Comparison of ENCODE assay signal across 8 mouse cellular contexts in the genomic region with DNA sequence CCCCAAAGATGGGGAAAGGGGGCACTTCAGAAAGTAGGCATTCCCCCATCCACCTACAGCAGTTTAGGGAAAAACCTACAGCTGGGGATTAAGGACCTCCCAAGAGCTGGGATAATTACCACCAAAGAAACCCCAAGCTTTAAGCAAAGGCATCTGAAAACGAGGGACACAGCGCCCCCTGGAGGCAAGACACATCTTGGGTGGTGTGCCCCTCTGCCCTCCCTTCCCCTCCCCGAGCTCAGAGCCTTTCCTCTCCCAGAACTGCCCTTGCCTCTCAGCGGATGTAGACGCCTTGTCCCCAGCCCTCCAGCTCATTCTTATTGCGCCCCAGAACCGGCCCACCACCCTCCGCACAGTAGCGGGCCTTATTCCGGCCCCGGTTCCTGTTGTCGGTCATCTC. TPM values are rescaled to one million over a fixed set of nuclear protein-coding genes. Genes with fewer than 3 reads are reported as not detected.
DNase-seq lines count a peak whose midpoint lies in the region; ATAC-seq lines count a peak whose summit lies in the region.

No protein-coding gene starts in this region.

- 5% methylated on average over 12 of the region's 12 CpGs for WGBS in midbrain, embryonic 11.5 days
- 9% methylated on average over 12 of the region's 12 CpGs for WGBS in midbrain, embryonic 15.5 days
- WGBS in forebrain, embryonic 15.5 days: 12% methylated on average over 12 of the region's 12 CpGs
- 15% methylated on average over 12 of the region's 12 CpGs for WGBS in intestine, embryonic 14.5 days
- 6% methylated on average over 12 of the region's 12 CpGs for WGBS in liver, embryonic 15.5 days (ENCODE audit: insufficient replicate concordance)
- WGBS in neural tube, embryonic 15.5 days: 15% methylated on average over 12 of the region's 12 CpGs

- H3K9ac ChIP-seq in midbrain, embryonic 11.5 days (ENCODE audit: low read length): no peak overlapping the region
- H3K9ac ChIP-seq in midbrain, embryonic 15.5 days: no peak overlapping the region
- H3K9ac ChIP-seq in forebrain, embryonic 15.5 days (replicated peaks): no peak overlapping the region
- no peak overlapping the region for H3K9ac ChIP-seq in intestine, embryonic 14.5 days (ENCODE audit: low read length)
- no peak overlapping the region for H3K9ac ChIP-seq in liver, embryonic 15.5 days
- no peak overlapping the region; the same call in 1 of the 2 replicates for H3K9ac ChIP-seq in neural tube, embryonic 15.5 days (replicated peaks)

- peak; percentile 25; the same call in 1 of the 2 replicates for ATAC-seq in midbrain, embryonic 11.5 days (ENCODE audit: low FRiP score)
- no peak for ATAC-seq in midbrain, embryonic 15.5 days (replicated peaks)
- ATAC-seq in forebrain, embryonic 15.5 days (replicated peaks): no peak
- no peak for ATAC-seq in intestine, embryonic 14.5 days (replicated peaks; ENCODE audit: low FRiP score, low TSS enrichment, low read depth)
- no peak for ATAC-seq in liver, embryonic 15.5 days (ENCODE audit: insufficient read depth)
- no peak for ATAC-seq in neural tube, embryonic 15.5 days (ENCODE audit: low FRiP score)

- DNase-seq in midbrain, embryonic 11.5 days (ENCODE audit: low spot score, missing footprints): peak; percentile 98
- DNase-seq in c-Kit-positive CD71-positive TER-119-negative erythroid progenitor cells, embryonic 14.5 days (ENCODE audit: low read depth): peak; percentile 65
- peak; percentile 89 for DNase-seq in intestine, embryonic 14.5 days (ENCODE audit: low spot score)
- peak; percentile 98 for DNase-seq in thymus, postnatal 14 days

- H3K4me3 ChIP-seq in midbrain, embryonic 11.5 days (ENCODE audit: low read depth, low read length): 0 out of 2 replicates have a peak overlapping the region, but pooled peaks have one; percentile 0
- H3K4me3 ChIP-seq in midbrain, embryonic 15.5 days: no peak overlapping the region
- no peak overlapping the region for H3K4me3 ChIP-seq in forebrain, embryonic 15.5 days
- H3K4me3 ChIP-seq in intestine, embryonic 14.5 days (ENCODE audit: low read depth, low read length): no peak overlapping the region; the same call in 1 of the 2 replicates
- H3K4me3 ChIP-seq in liver, embryonic 15.5 days (replicated peaks): peak overlapping the region; percentile 26
- no peak overlapping the region for H3K4me3 ChIP-seq in neural tube, embryonic 15.5 days (replicated peaks)

- H3K36me3 ChIP-seq in midbrain, embryonic 11.5 days (ENCODE audit: control insufficient read depth, insufficient read depth, low read length): no peaks in the 10 kb centered on the region
- H3K36me3 ChIP-seq in midbrain, embryonic 15.5 days (replicated peaks): peaks cover 16% of the 10 kb centered on the region
- H3K36me3 ChIP-seq in forebrain, embryonic 15.5 days: peaks cover 35% of the 10 kb centered on the region
- H3K36me3 ChIP-seq in intestine, embryonic 14.5 days (ENCODE audit: control insufficient read depth, insufficient read depth, low read length): peaks cover 20% of the 10 kb centered on the region
- no peaks in the 10 kb centered on the region for H3K36me3 ChIP-seq in liver, embryonic 15.5 days (replicated peaks)
- H3K36me3 ChIP-seq in neural tube, embryonic 15.5 days: peaks cover 40% of the 10 kb centered on the region

- no peaks in the 10 kb centered on the region for H3K9me3 ChIP-seq in midbrain, embryonic 11.5 days (ENCODE audit: control insufficient read depth, low read length)
- no peaks in the 10 kb centered on the region for H3K9me3 ChIP-seq in midbrain, embryonic 15.5 days
- no peaks in the 10 kb centered on the region for H3K9me3 ChIP-seq in forebrain, embryonic 15.5 days
- no peaks in the 10 kb centered on the region for H3K9me3 ChIP-seq in intestine, embryonic 14.5 days (ENCODE audit: control insufficient read depth, low read length)
- no peaks in the 10 kb centered on the region for H3K9me3 ChIP-seq in liver, embryonic 15.5 days (replicated peaks)
- no peaks in the 10 kb centered on the region for H3K9me3 ChIP-seq in neural tube, embryonic 15.5 days (replicated peaks)

- no peak overlapping the region for H3K27ac ChIP-seq in midbrain, embryonic 11.5 days (ENCODE audit: low read depth, low read length)
- H3K27ac ChIP-seq in midbrain, embryonic 15.5 days: no peak overlapping the region
- no peak overlapping the region for H3K27ac ChIP-seq in forebrain, embryonic 15.5 days (replicated peaks)
- H3K27ac ChIP-seq in intestine, embryonic 14.5 days (ENCODE audit: low read depth): no peak overlapping the region
- no peak overlapping the region for H3K27ac ChIP-seq in liver, embryonic 15.5 days (replicated peaks)
- H3K27ac ChIP-seq in neural tube, embryonic 15.5 days (replicated peaks): no peak overlapping the region

- peaks cover 10% of the 10 kb centered on the region for H3K4me1 ChIP-seq in midbrain, embryonic 11.5 days (ENCODE audit: control insufficient read depth, insufficient read depth, low read length)
- H3K4me1 ChIP-seq in midbrain, embryonic 15.5 days: peaks cover 9% of the 10 kb centered on the region; the same call in 1 of the 2 replicates
- peaks cover 19% of the 10 kb centered on the region for H3K4me1 ChIP-seq in forebrain, embryonic 15.5 days
- H3K4me1 ChIP-seq in intestine, embryonic 14.5 days (replicated peaks; ENCODE audit: control insufficient read depth, insufficient read depth, low read length): no peaks in the 10 kb centered on the region
- peaks cover 42% of the 10 kb centered on the region for H3K4me1 ChIP-seq in liver, embryonic 15.5 days (replicated peaks)
- H3K4me1 ChIP-seq in neural tube, embryonic 15.5 days: peaks cover 29% of the 10 kb centered on the region

- H3K27me3 ChIP-seq in midbrain, embryonic 11.5 days (ENCODE audit: control insufficient read depth, insufficient read depth, low read length): peaks cover 2% of the 10 kb centered on the region; the same call in 1 of the 2 replicates
- H3K27me3 ChIP-seq in midbrain, embryonic 15.5 days (replicated peaks): no peaks in the 10 kb centered on the region
- H3K27me3 ChIP-seq in forebrain, embryonic 15.5 days: no peaks in the 10 kb centered on the region
- peaks cover 16% of the 10 kb centered on the region; the same call in 1 of the 2 replicates for H3K27me3 ChIP-seq in intestine, embryonic 14.5 days (replicated peaks; ENCODE audit: control insufficient read depth, insufficient read depth, low read length)
- H3K27me3 ChIP-seq in liver, embryonic 15.5 days: peaks cover 62% of the 10 kb centered on the region
- no peaks in the 10 kb centered on the region for H3K27me3 ChIP-seq in neural tube, embryonic 15.5 days (replicated peaks)

- peak overlapping the region; percentile 20 for H3K4me2 ChIP-seq in midbrain, embryonic 11.5 days
- no peak overlapping the region for H3K4me2 ChIP-seq in midbrain, embryonic 15.5 days
- peak overlapping the region; percentile 11; the same call in 1 of the 2 replicates for H3K4me2 ChIP-seq in forebrain, embryonic 15.5 days (replicated peaks)
- H3K4me2 ChIP-seq in intestine, embryonic 14.5 days (ENCODE audit: low read length): peak overlapping the region; percentile 32; the same call in 1 of the 2 replicates
- peak overlapping the region; percentile 57 for H3K4me2 ChIP-seq in liver, embryonic 15.5 days
- H3K4me2 ChIP-seq in neural tube, embryonic 15.5 days: peak overlapping the region; percentile 7; the same call in 1 of the 2 replicates

RNA-seq across cellular contexts. Expression of a gene that starts 6.6 kb away (rescaled TPM):
- 6.7 and 8.9 TPM in 2 replicates for polyA plus RNA-seq in midbrain, embryonic 11.5 days (2014; fragmentation: Nextera tagmentation; extraction: Ambion mirVana)
- 9.5 and 10.8 TPM in 2 replicates for polyA plus RNA-seq in midbrain, embryonic 15.5 days (2015; fragmentation: Nextera tagmentation; extraction: Ambion mirVana)
- polyA plus RNA-seq in forebrain, embryonic 15.5 days (2015; fragmentation: Nextera tagmentation; extraction: Ambion mirVana): 6.9 and 7.0 TPM in 2 replicates
- polyA plus RNA-seq in intestine, embryonic 14.5 days (2014; fragmentation: Nextera tagmentation; extraction: Ambion mirVana): 9.6 and 13.8 TPM in 2 replicates
- 7.4 and 8.3 TPM in 2 replicates for polyA plus RNA-seq in liver, embryonic 15.5 days (2015; fragmentation: Nextera tagmentation; extraction: Ambion mirVana)
- 11.8 and 14.0 TPM in 2 replicates for polyA plus RNA-seq in neural tube, embryonic 15.5 days (2015; fragmentation: Nextera tagmentation; extraction: Ambion mirVana)

RNA-seq across cellular contexts. Expression of a gene that starts 16.4 kb away (rescaled TPM):
- 0.14 TPM in 1 of 2 replicates, not detected in the other for polyA plus RNA-seq in midbrain, embryonic 11.5 days (2014; fragmentation: Nextera tagmentation; extraction: Ambion mirVana)
- 1.7 and 1.8 TPM in 2 replicates for polyA plus RNA-seq in midbrain, embryonic 15.5 days (2015; fragmentation: Nextera tagmentation; extraction: Ambion mirVana)
- 0.65 and 0.89 TPM in 2 replicates for polyA plus RNA-seq in forebrain, embryonic 15.5 days (2015; fragmentation: Nextera tagmentation; extraction: Ambion mirVana)
- polyA plus RNA-seq in intestine, embryonic 14.5 days (2014; fragmentation: Nextera tagmentation; extraction: Ambion mirVana): 0.09 and 0.30 TPM in 2 replicates
- polyA plus RNA-seq in liver, embryonic 15.5 days (2015; fragmentation: Nextera tagmentation; extraction: Ambion mirVana): 0.74 and 0.75 TPM in 2 replicates
- 1.1 and 1.8 TPM in 2 replicates for polyA plus RNA-seq in neural tube, embryonic 15.5 days (2015; fragmentation: Nextera tagmentation; extraction: Ambion mirVana)

RNA-seq across cellular contexts. Expression of a gene that starts 20.2 kb away (rescaled TPM):
- polyA plus RNA-seq in midbrain, embryonic 11.5 days (2014; fragmentation: Nextera tagmentation; extraction: Ambion mirVana): 9.7 and 10.3 TPM in 2 replicates
- 72.0 and 75.2 TPM in 2 replicates for polyA plus RNA-seq in midbrain, embryonic 15.5 days (2015; fragmentation: Nextera tagmentation; extraction: Ambion mirVana)
- polyA plus RNA-seq in forebrain, embryonic 15.5 days (2015; fragmentation: Nextera tagmentation; extraction: Ambion mirVana): 40.7 and 41.5 TPM in 2 replicates
- 7.5 and 8.0 TPM in 2 replicates for polyA plus RNA-seq in intestine, embryonic 14.5 days (2014; fragmentation: Nextera tagmentation; extraction: Ambion mirVana)
- 1.1 and 1.6 TPM in 2 replicates for polyA plus RNA-seq in liver, embryonic 15.5 days (2015; fragmentation: Nextera tagmentation; extraction: Ambion mirVana)
- polyA plus RNA-seq in neural tube, embryonic 15.5 days (2015; fragmentation: Nextera tagmentation; extraction: Ambion mirVana): 50.9 and 63.0 TPM in 2 replicates

RNA-seq across cellular contexts. Expression of a gene that starts 23.9 kb away (rescaled TPM):
- polyA plus RNA-seq in midbrain, embryonic 11.5 days (2014; fragmentation: Nextera tagmentation; extraction: Ambion mirVana): 945 and 991 TPM in 2 replicates
- 622 and 634 TPM in 2 replicates for polyA plus RNA-seq in midbrain, embryonic 15.5 days (2015; fragmentation: Nextera tagmentation; extraction: Ambion mirVana)
- polyA plus RNA-seq in forebrain, embryonic 15.5 days (2015; fragmentation: Nextera tagmentation; extraction: Ambion mirVana): 667 and 700 TPM in 2 replicates
- 1,242 TPM in 2 replicates for polyA plus RNA-seq in intestine, embryonic 14.5 days (2014; fragmentation: Nextera tagmentation; extraction: Ambion mirVana)
- polyA plus RNA-seq in liver, embryonic 15.5 days (2015; fragmentation: Nextera tagmentation; extraction: Ambion mirVana): 535 and 549 TPM in 2 replicates
- polyA plus RNA-seq in neural tube, embryonic 15.5 days (2015; fragmentation: Nextera tagmentation; extraction: Ambion mirVana): 655 and 750 TPM in 2 replicates

RNA-seq across cellular contexts. Expression of a gene that starts 50.6 kb away (rescaled TPM):
- 0.37 and 0.47 TPM in 2 replicates for polyA plus RNA-seq in midbrain, embryonic 11.5 days (2014; fragmentation: Nextera tagmentation; extraction: Ambion mirVana)
- 2.6 and 3.9 TPM in 2 replicates for polyA plus RNA-seq in midbrain, embryonic 15.5 days (2015; fragmentation: Nextera tagmentation; extraction: Ambion mirVana)
- 2.9 and 3.2 TPM in 2 replicates for polyA plus RNA-seq in forebrain, embryonic 15.5 days (2015; fragmentation: Nextera tagmentation; extraction: Ambion mirVana)
- 0.35 and 0.43 TPM in 2 replicates for polyA plus RNA-seq in intestine, embryonic 14.5 days (2014; fragmentation: Nextera tagmentation; extraction: Ambion mirVana)
- polyA plus RNA-seq in liver, embryonic 15.5 days (2015; fragmentation: Nextera tagmentation; extraction: Ambion mirVana): 0.06 TPM in 1 of 2 replicates, not detected in the other
- 15.8 and 18.2 TPM in 2 replicates for polyA plus RNA-seq in neural tube, embryonic 15.5 days (2015; fragmentation: Nextera tagmentation; extraction: Ambion mirVana)

Comparison
In these comparisons a context has a peak if more than half of its experiments do, and no peak if none do; other contexts are left out.
1. H3K4me3 ChIP-seq: peak in midbrain, embryonic 11.5 days (single experiment) and liver, embryonic 15.5 days (single experiment); none in midbrain, embryonic 15.5 days (single experiment), forebrain, embryonic 15.5 days (single experiment), intestine, embryonic 14.5 days (single experiment) and neural tube, embryonic 15.5 days (single experiment).
2. Peak in every context shown above with its lines, with median percentiles within 50 percentile points of each other: DNase-seq.